Mouse (Mus musculus) olfactory bulb, adult 2 months (tissue): ENCODE measurements around the gene Ipmk.

Experiments
- CTCF ChIP-seq: fragments of 200-500 bp; IDR thresholded peaks from 2 replicates; pipeline ENCODE4 v1.5.1; 2012; ENCODE audit warnings: low read depth, mild to moderate bottlenecking, low read length, moderate library complexity; ENCODE audit not compliant: insufficient read depth
- POLR2A ChIP-seq: fragments of 200-500 bp; IDR thresholded peaks from 2 replicates; pipeline ENCODE4 v1.6.1; 2012; ENCODE audit warnings: mild to moderate bottlenecking, low read depth, low read length, moderate library complexity; ENCODE audit not compliant: insufficient read depth

DNA sequence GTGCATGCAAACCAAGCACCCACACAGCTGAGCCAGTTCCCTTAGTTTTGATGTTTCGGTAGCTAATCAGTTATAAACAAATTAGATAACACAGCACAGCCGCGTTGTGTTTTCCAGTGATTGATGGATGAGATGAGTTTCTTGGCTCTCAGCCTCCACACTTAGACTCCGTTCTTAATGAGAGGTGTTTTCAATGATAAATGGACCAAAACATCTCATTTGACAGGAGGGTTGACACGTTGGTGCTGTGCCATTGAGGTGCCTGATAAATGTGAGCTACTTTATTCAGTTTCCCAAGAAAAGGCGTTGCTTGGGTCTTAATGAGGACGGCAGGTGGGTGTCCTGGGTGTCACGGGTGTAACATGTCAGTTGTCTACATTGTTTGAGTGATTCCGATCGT lies 79.8 kb downstream of the Ipmk start:
- TF ChIP-seq CTCF (no peak), POLR2A (no peak)
